9 mouse cellular contexts compared by ENCODE assay signal in the genomic region with DNA sequence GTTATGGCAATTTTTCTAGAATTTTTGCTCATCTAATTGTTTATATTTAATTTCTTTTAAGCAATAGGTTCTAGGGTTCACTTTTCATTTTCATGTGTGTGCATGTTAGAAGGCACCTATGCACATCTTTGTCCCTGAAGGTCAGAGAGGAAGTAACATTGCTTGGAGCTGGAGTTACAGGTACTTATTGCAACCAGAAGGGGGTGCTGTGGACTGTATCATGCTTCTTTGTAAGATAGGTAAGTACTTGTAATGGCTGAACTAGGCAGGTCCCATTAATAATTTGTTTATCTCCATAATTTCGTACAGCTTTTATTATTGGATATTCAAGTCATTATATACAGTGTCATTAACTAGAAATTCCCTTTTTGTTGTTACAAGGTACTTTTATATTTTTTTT.
A peak's percentile ranks its signal among the peaks of the same experiment; 100 is the strongest.
DNase-seq lines count a peak whose midpoint lies in the region; ATAC-seq and TF ChIP-seq lines count a peak whose summit lies in the region.
"Had no signal": no experiment of that assay in that cellular context is flagged by ENCODE, and none has a peak within 500 bp of the region (broad histone marks: within the 10 kb centered on the region; RNA-seq: fewer than 3 reads in every experiment).

No protein-coding gene starts in this region.

- no peaks in the 10 kb centered on the region for H3K9me3 ChIP-seq in forebrain, embryonic 14.5 days (replicated peaks; ENCODE audit: control insufficient read depth, low read length)
- H3K9me3 ChIP-seq in forebrain, embryonic 10.5 days = no peaks in the 10 kb centered on the region
- no peaks in the 10 kb centered on the region for H3K9me3 ChIP-seq in midbrain, postnatal 0 days (ENCODE audit: low read length)
- H3K9me3 ChIP-seq in midbrain, embryonic 15.5 days = no peaks in the 10 kb centered on the region
- H3K9me3 ChIP-seq: G1E had no signal

- no peak overlapping the region for H3K4me3 ChIP-seq in forebrain, embryonic 14.5 days (ENCODE audit: low read depth, low read length)
- H3K4me3 ChIP-seq in forebrain, embryonic 10.5 days = no peak overlapping the region
- no peak overlapping the region for H3K4me3 ChIP-seq in midbrain, postnatal 0 days (ENCODE audit: low read depth, low read length)
- no peak overlapping the region for H3K4me3 ChIP-seq in midbrain, embryonic 15.5 days

- no peaks in the 10 kb centered on the region for H3K4me1 ChIP-seq in forebrain, embryonic 14.5 days (ENCODE audit: control insufficient read depth, insufficient read depth, low read length)
- H3K4me1 ChIP-seq in forebrain, embryonic 10.5 days = no peaks in the 10 kb centered on the region
- H3K4me1 ChIP-seq in midbrain, postnatal 0 days (ENCODE audit: insufficient read depth, low read length) = no peaks in the 10 kb centered on the region
- H3K4me1 ChIP-seq in midbrain, embryonic 15.5 days = no peaks in the 10 kb centered on the region

- no peaks in the 10 kb centered on the region for H3K36me3 ChIP-seq in forebrain, embryonic 14.5 days (ENCODE audit: control insufficient read depth, insufficient read depth, low read length)
- no peaks in the 10 kb centered on the region for H3K36me3 ChIP-seq in forebrain, embryonic 10.5 days (replicated peaks)
- no peaks in the 10 kb centered on the region for H3K36me3 ChIP-seq in midbrain, postnatal 0 days (ENCODE audit: insufficient read depth, low read length)
- no peaks in the 10 kb centered on the region for H3K36me3 ChIP-seq in midbrain, embryonic 15.5 days (replicated peaks)
- H3K36me3 ChIP-seq in splenic B cell, adult 2 months (ENCODE audit: control insufficient read depth, insufficient read depth, low read length, poor library complexity, severe bottlenecking) = no peaks in the 10 kb centered on the region
- H3K36me3 ChIP-seq: G1E had no signal

- no peak overlapping the region for H3K9ac ChIP-seq in forebrain, embryonic 14.5 days (ENCODE audit: low read length)
- no peak overlapping the region for H3K9ac ChIP-seq in midbrain, postnatal 0 days (replicated peaks; ENCODE audit: low read length, poor library complexity, severe bottlenecking)
- H3K9ac ChIP-seq in midbrain, embryonic 15.5 days = no peak overlapping the region

- DNase-seq in forebrain, embryonic 14.5 days (ENCODE audit: low spot score) = peak; percentile 62
- DNase-seq in forebrain, embryonic 10.5 days (ENCODE audit: extremely low spot score, low spot score) = no peak
- DNase-seq in midbrain, postnatal 0 days (ENCODE audit: low spot score) = peak; percentile 23
- peak; percentile 49 for DNase-seq in embryo, embryonic 10 days (ENCODE audit: low spot score)
- peak; percentile 53 for DNase-seq in splenic B cell, adult 2 months (ENCODE audit: low read depth, low spot score)
- DNase-seq in lung, postnatal 36 days = no peak
- DNase-seq in layer of hippocampus, adult 11-12 months (ENCODE audit: low spot score) = no peak

- no peaks in the 10 kb centered on the region for H3K27me3 ChIP-seq in forebrain, embryonic 14.5 days (replicated peaks; ENCODE audit: control insufficient read depth, insufficient read depth, low read length)
- H3K27me3 ChIP-seq in forebrain, embryonic 10.5 days (ENCODE audit: poor library complexity, severe bottlenecking) = no peaks in the 10 kb centered on the region
- no peaks in the 10 kb centered on the region for H3K27me3 ChIP-seq in midbrain, postnatal 0 days (ENCODE audit: insufficient read depth, low read length)
- H3K27me3 ChIP-seq in midbrain, embryonic 15.5 days (replicated peaks) = no peaks in the 10 kb centered on the region
- H3K27me3 ChIP-seq in splenic B cell, adult 2 months (ENCODE audit: control insufficient read depth, insufficient read depth, low read length, poor library complexity, severe bottlenecking) = no peaks in the 10 kb centered on the region

- peak; percentile 33 for TF ChIP-seq CTCF in midbrain, postnatal 0 days (IDR thresholded peaks at IDR 0.05)

- H3K27ac ChIP-seq in forebrain, embryonic 14.5 days (ENCODE audit: low read depth, low read length) = no peak overlapping the region
- no peak overlapping the region for H3K27ac ChIP-seq in forebrain, embryonic 10.5 days
- H3K27ac ChIP-seq in midbrain, postnatal 0 days (ENCODE audit: low read depth, low read length) = no peak overlapping the region
- no peak overlapping the region for H3K27ac ChIP-seq in midbrain, embryonic 15.5 days

- H3K4me2 ChIP-seq in forebrain, embryonic 14.5 days (ENCODE audit: low read length) = no peak overlapping the region
- no peak overlapping the region for H3K4me2 ChIP-seq in midbrain, postnatal 0 days (ENCODE audit: low read depth, low read length, poor library complexity, severe bottlenecking)
- H3K4me2 ChIP-seq in midbrain, embryonic 15.5 days = no peak overlapping the region

- 0 out of 2 replicates have a peak, but pooled peaks have one; percentile 55 for ATAC-seq in forebrain, embryonic 14.5 days
- no peak for ATAC-seq in midbrain, postnatal 0 days (ENCODE audit: low FRiP score)
- no peak for ATAC-seq in midbrain, embryonic 15.5 days (replicated peaks)

- 50% methylated on average over 1 of the region's 1 CpGs for WGBS in forebrain, embryonic 14.5 days
- 63% methylated on average over 1 of the region's 1 CpGs for WGBS in forebrain, embryonic 10.5 days
- 58% methylated on average over 1 of the region's 1 CpGs for WGBS in midbrain, postnatal 0 days
- WGBS in midbrain, embryonic 15.5 days = 26% methylated on average over 1 of the region's 1 CpGs

Comparison
In these comparisons a context has a peak if more than half of its experiments do, and no peak if none do; other contexts are left out.
1. DNase-seq: peak in forebrain, embryonic 14.5 days (single experiment), midbrain, postnatal 0 days (single experiment), embryo, embryonic 10 days (single experiment) and splenic B cell, adult 2 months (single experiment); none in forebrain, embryonic 10.5 days (single experiment), lung, postnatal 36 days (single experiment) and layer of hippocampus, adult 11-12 months (single experiment).